7 mouse cellular contexts compared by ENCODE assay signal in the genomic region with DNA sequence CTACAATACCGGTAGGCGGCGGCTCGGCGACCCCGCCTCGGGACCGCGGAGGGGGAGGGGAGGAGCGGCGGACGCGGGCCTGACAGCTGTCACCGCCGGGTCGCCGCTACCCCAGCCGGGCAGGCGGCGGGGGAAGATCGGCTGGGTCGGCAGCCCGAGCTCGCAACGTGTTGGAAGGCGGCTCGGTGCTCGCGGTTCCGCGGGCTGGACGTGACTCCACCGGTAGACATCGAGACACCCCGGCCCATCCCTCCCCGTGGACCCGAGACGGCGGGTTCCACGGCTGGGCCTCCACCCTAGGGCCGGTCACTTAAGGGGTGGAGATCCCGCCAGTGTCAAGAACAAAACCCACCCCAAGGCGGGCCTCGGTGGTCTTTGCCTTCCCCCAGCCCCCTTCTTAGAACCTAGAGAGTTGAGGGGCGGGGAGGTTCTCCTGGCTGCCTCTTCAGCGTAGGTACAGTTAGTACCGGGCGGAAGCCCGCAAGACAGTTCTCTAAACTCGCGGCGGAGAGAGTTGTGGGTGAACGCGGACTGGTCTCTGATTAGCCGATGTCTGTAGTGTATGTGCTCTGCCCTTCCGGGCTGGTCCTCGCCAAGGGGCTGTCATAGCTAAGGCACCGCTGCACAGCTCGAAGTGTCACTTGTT. TPM values are rescaled to one million over a fixed set of nuclear protein-coding genes. Genes with fewer than 3 reads are reported as not detected.
A peak's percentile ranks its signal among the peaks of the same experiment; 100 is the strongest.
DNase-seq lines count a peak whose midpoint lies in the region; ATAC-seq lines count a peak whose summit lies in the region.

No protein-coding gene starts in this region.

- no peaks in the 10 kb centered on the region for H3K36me3 ChIP-seq in hindbrain, embryonic 11.5 days (ENCODE audit: control insufficient read depth, insufficient read depth, low read length)
- H3K36me3 ChIP-seq in midbrain, embryonic 14.5 days (ENCODE audit: control insufficient read depth, insufficient read depth, low read length), result peaks cover 14% of the 10 kb centered on the region

- peak overlapping the region; percentile 58 for H3K27ac ChIP-seq in hindbrain, embryonic 11.5 days (ENCODE audit: low read depth, low read length)
- H3K27ac ChIP-seq in midbrain, embryonic 14.5 days (replicated peaks; ENCODE audit: low read depth, low read length), result peak overlapping the region; percentile 87

- DNase-seq in A20 (ENCODE audit: low read depth, low spot score) (peak; percentile 80), liver (peak; percentile 57)
- DNase-seq in CD4-positive, CD25-positive, alpha-beta regulatory T cell, adult 2 months (ENCODE audit: low read depth, low spot score), result peak; percentile 61
- DNase-seq in embryo, embryonic 9.5 days (ENCODE audit: extremely low spot score), result peak; percentile 52
- DNase-seq in hindbrain, embryonic 11.5 days (ENCODE audit: low spot score), result no peak
- DNase-seq in midbrain, embryonic 14.5 days, result peak; percentile 49
- no peak for DNase-seq in gastrocnemius, adult 18-20 months (ENCODE audit: low spot score)

- WGBS in hindbrain, embryonic 11.5 days, result under 1% methylated on average over 57 of the region's 59 CpGs
- WGBS in midbrain, embryonic 14.5 days, result under 1% methylated on average over 59 of the region's 59 CpGs

- ATAC-seq in hindbrain, embryonic 11.5 days (ENCODE audit: low FRiP score), result peak; percentile 89
- peak; percentile 86 for ATAC-seq in midbrain, embryonic 14.5 days (ENCODE audit: low FRiP score, low TSS enrichment)

- no peaks in the 10 kb centered on the region for H3K27me3 ChIP-seq in hindbrain, embryonic 11.5 days (ENCODE audit: control insufficient read depth, insufficient read depth, low read length)
- no peaks in the 10 kb centered on the region for H3K27me3 ChIP-seq in midbrain, embryonic 14.5 days (ENCODE audit: control insufficient read depth, insufficient read depth, low read length)

- H3K4me2 ChIP-seq in hindbrain, embryonic 11.5 days (replicated peaks; ENCODE audit: low read depth, low read length), result peak overlapping the region; percentile 59
- H3K4me2 ChIP-seq in midbrain, embryonic 14.5 days (ENCODE audit: low read length), result peak overlapping the region; percentile 83

- peak overlapping the region; percentile 83 for H3K9ac ChIP-seq in hindbrain, embryonic 11.5 days (ENCODE audit: low read depth, low read length)
- peak overlapping the region; percentile 86 for H3K9ac ChIP-seq in midbrain, embryonic 14.5 days (replicated peaks; ENCODE audit: low read length)

- no peaks in the 10 kb centered on the region; the same call in 1 of the 2 replicates for H3K4me1 ChIP-seq in hindbrain, embryonic 11.5 days (replicated peaks; ENCODE audit: control insufficient read depth, insufficient read depth, low read length)
- peaks cover 12% of the 10 kb centered on the region for H3K4me1 ChIP-seq in midbrain, embryonic 14.5 days (ENCODE audit: control insufficient read depth, insufficient read depth, low read length)

- H3K4me3 ChIP-seq in hindbrain, embryonic 11.5 days (ENCODE audit: low read depth, low read length), result peak overlapping the region; percentile 91
- H3K4me3 ChIP-seq in midbrain, embryonic 14.5 days (replicated peaks; ENCODE audit: low read depth, low read length), result peak overlapping the region; percentile 89

- H3K9me3 ChIP-seq in hindbrain, embryonic 11.5 days (ENCODE audit: control insufficient read depth, low read length), result no peaks in the 10 kb centered on the region
- H3K9me3 ChIP-seq in midbrain, embryonic 14.5 days (ENCODE audit: control insufficient read depth, low read length), result no peaks in the 10 kb centered on the region

RNA-seq across cellular contexts. Expression of a gene that starts 3.5 kb away (rescaled TPM):
- polyA plus RNA-seq in hindbrain, embryonic 11.5 days (2014; fragmentation: Nextera tagmentation; extraction: Ambion mirVana), result 34.4 and 35.4 TPM in 2 replicates
- 40.6 and 42.6 TPM in 2 replicates for polyA plus RNA-seq in midbrain, embryonic 14.5 days (2014; fragmentation: Nextera tagmentation; extraction: Ambion mirVana)
- total RNA-seq in gastrocnemius, adult 18-20 months (2021), result 10 to 100 TPM; 20.8 to 29.3 TPM

RNA-seq across cellular contexts. Expression of a gene that starts 9.0 kb away (rescaled TPM):
- 4.4 and 4.6 TPM in 2 replicates for polyA plus RNA-seq in hindbrain, embryonic 11.5 days (2014; fragmentation: Nextera tagmentation; extraction: Ambion mirVana)
- 0.77 and 1.3 TPM in 2 replicates for polyA plus RNA-seq in midbrain, embryonic 14.5 days (2014; fragmentation: Nextera tagmentation; extraction: Ambion mirVana)
- total RNA-seq in gastrocnemius, adult 18-20 months (2021), result 1 to 10 TPM; 1.1 to 2.1 TPM

Comparison
In these comparisons a context has a peak if more than half of its experiments do, and no peak if none do; other contexts are left out.
1. DNase-seq: peak in A20 (single experiment), CD4-positive, CD25-positive, alpha-beta regulatory T cell, adult 2 months (single experiment), embryo, embryonic 9.5 days (single experiment), liver (single experiment) and midbrain, embryonic 14.5 days (single experiment); none in hindbrain, embryonic 11.5 days (single experiment) and gastrocnemius, adult 18-20 months (single experiment).